Mouse (Mus musculus) olfactory bulb, adult 2 months (tissue): ENCODE data around the gene Sertad1.

Experiments
- CTCF ChIP-seq: fragments of 200-500 bp; IDR thresholded peaks from 2 replicates; pipeline ENCODE4 v1.5.1; 2012; ENCODE audit warnings: low read depth, mild to moderate bottlenecking, low read length, moderate library complexity; ENCODE audit not compliant: insufficient read depth
- POLR2A ChIP-seq: fragments of 200-500 bp; IDR thresholded peaks from 2 replicates; pipeline ENCODE4 v1.6.1; 2012; ENCODE audit warnings: mild to moderate bottlenecking, low read depth, low read length, moderate library complexity; ENCODE audit not compliant: insufficient read depth

DNA sequence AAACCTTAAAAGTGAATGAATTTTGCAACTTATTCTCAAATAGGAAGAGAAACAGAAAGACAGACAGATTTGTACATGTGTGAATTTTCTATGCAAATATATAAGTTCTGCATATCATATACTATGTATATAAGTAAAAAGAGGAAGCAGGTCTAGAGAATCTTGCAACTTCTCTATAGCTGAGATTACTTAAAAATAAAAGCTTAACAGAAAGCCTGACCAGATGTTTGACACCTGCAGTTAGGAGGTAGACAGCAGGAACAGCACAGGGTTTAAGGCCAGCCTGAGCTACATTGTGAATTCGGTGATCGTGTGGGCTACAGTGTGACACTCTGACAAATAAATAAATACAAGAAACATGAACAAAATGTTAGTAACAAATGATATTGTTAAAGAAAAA is 35.4 kb upstream of the Sertad1 start:
- no peak for TF ChIP-seq CTCF
- TF ChIP-seq POLR2A: no peak
